Mouse (Mus musculus) hindbrain, embryonic 14.5 days (tissue): ENCODE measurements around the gene Fh1. TPM values are rescaled to one million over a fixed set of nuclear protein-coding genes. Genes with fewer than 3 reads are reported as not detected.

Experiments
- ATAC-seq: fragments of 200-750 bp; cut with Nextera tagmentation; 2 replicates; pipeline ENCODE4 v1.8.0; 2017; ENCODE audit warnings: moderate number of reproducible peaks, mild to moderate bottlenecking, moderate TSS enrichment, moderate library complexity; ENCODE audit not compliant: low FRiP score
- DNase-seq: peaks from one replicate; pipeline ENCODE4 v3.0.0-alpha.2; 2015; ENCODE audit warnings: low spot score
- H3K27ac ChIP-seq: fragments of 300-500 bp; sonication (generic); 2 replicates; pipeline ENCODE4 v1.5.1; 2014; ENCODE audit warnings: mild to moderate bottlenecking, moderate library complexity
- H3K27me3 ChIP-seq: fragments of 300-500 bp; sonication (generic); 2 replicates; pipeline ENCODE4 v1.6.1; 2014; ENCODE audit warnings: mild to moderate bottlenecking, low read length, mixed read lengths; ENCODE audit not compliant: control insufficient read depth, insufficient read depth
- H3K36me3 ChIP-seq: fragments of 300-500 bp; sonication (generic); replicated peaks from 2 replicates; pipeline ENCODE4 v1.6.1; 2014; ENCODE audit not compliant: control insufficient read depth, insufficient read depth
- H3K4me1 ChIP-seq: fragments of 300-500 bp; sonication (generic); replicated peaks from 2 replicates; pipeline ENCODE4 v1.6.1; 2014; ENCODE audit warnings: antibody characterized with exemption, low read length, mixed read lengths; ENCODE audit not compliant: control insufficient read depth, insufficient read depth
- H3K4me2 ChIP-seq: fragments of 300-500 bp; sonication (generic); replicated peaks from 2 replicates; pipeline ENCODE4 v1.6.1; 2014; ENCODE audit warnings: mild to moderate bottlenecking, moderate library complexity
- H3K4me3 ChIP-seq: fragments of 300-500 bp; sonication (generic); replicated peaks from 2 replicates; pipeline ENCODE4 v1.5.1; 2014; ENCODE audit warnings: mild to moderate bottlenecking, low read length
- H3K9ac ChIP-seq: fragments of 300-500 bp; sonication (generic); 2 replicates; pipeline ENCODE4 v1.6.1; 2014
- H3K9me3 ChIP-seq: fragments of 300-500 bp; sonication (generic); 2 replicates; pipeline ENCODE4 v1.6.1; 2016; ENCODE audit warnings: low read length; ENCODE audit not compliant: control insufficient read depth
- WGBS: fragments of 180-500 bp; shearing (Covaris S2); extraction: QIAGEN DNeasy Blood & Tissue Kit; methylation state at CpG from one replicate; pipeline ENCODE4 v1.1.7; 2014; 5-methylcytosine and 5-hydroxymethylcytosine counted together
- polyA plus RNA-seq: library from polyadenylated mRNA; unstranded; fragments of >200 nt; fragmentation: Nextera tagmentation; extraction: Ambion mirVana; gene quantifications from 2 replicates; pipeline ENCODE4 v1.2.1, GENCODE M21; 2014

Fh1 gene
- 114 and 127 TPM in 2 replicates for polyA plus RNA-seq

- peak within 1 kb of the TSS; percentile 89 for H3K9ac ChIP-seq
- no peaks in the 10 kb centered on the region for H3K36me3 ChIP-seq
- H3K4me1 ChIP-seq, result peaks cover 8% of the 10 kb centered on the region
- under 1% methylated on average over 58 of the region's 58 CpGs for WGBS
- no peaks in the 10 kb centered on the region for H3K27me3 ChIP-seq
- H3K4me3 ChIP-seq, result peak within 1 kb of the TSS; percentile 65
- H3K9me3 ChIP-seq, result no peaks in the 10 kb centered on the region
- ATAC-seq (peak; percentile 100), DNase-seq (peak; percentile 97)
- peak within 1 kb of the TSS; percentile 69 for H3K4me2 ChIP-seq
- H3K27ac ChIP-seq, result peak within 1 kb of the TSS; percentile 81
Measured at GRCm38 (mm10) chr1:175625257-175625879, at the start of gene Fh1. Gene Fh1, minus strand, starts transcription at chr1:175625635.

GRCm38 (mm10) chr1:175675116-175675515, 49.7 kb upstream of the Fh1 start:
- no peaks in the 10 kb centered on the region for H3K4me1 ChIP-seq
- no peak for ATAC-seq
- 88% methylated on average over 6 of the region's 6 CpGs for WGBS

GRCm38 (mm10) chr1:175673563-175674325, 48.3 kb upstream of the Fh1 start:
- Histone ChIP-seq H3K9me3 (no peaks in the 10 kb centered on the region), H3K27ac (no peak overlapping the region), H3K4me3 (no peak overlapping the region), H3K4me2 (no peak overlapping the region), H3K4me1 (no peaks in the 10 kb centered on the region), H3K9ac (no peak overlapping the region), H3K27me3 (no peaks in the 10 kb centered on the region), H3K36me3 (no peaks in the 10 kb centered on the region)
- no peak for ATAC-seq
- no peak for DNase-seq
- 87% methylated on average over 7 of the region's 7 CpGs for WGBS

More at GRCm38 (mm10) chr1:175675116-175675515, 49.7 kb upstream of the Fh1 start:
- Histone ChIP-seq H3K4me2 (no peak overlapping the region), H3K9me3 (no peaks in the 10 kb centered on the region), H3K36me3 (no peaks in the 10 kb centered on the region), H3K27ac (no peak overlapping the region), H3K9ac (no peak overlapping the region), H3K27me3 (no peaks in the 10 kb centered on the region), H3K4me3 (no peak overlapping the region)
- DNase-seq, result no peak

GRCm38 (mm10) chr1:175671626-175672025, 46.2 kb upstream of the Fh1 start:
- Histone ChIP-seq H3K27me3 (no peaks in the 10 kb centered on the region), H3K27ac (no peak overlapping the region), H3K4me1 (no peaks in the 10 kb centered on the region), H3K4me3 (no peak overlapping the region), H3K9me3 (no peaks in the 10 kb centered on the region), H3K36me3 (no peaks in the 10 kb centered on the region), H3K9ac (no peak overlapping the region), H3K4me2 (no peak overlapping the region)
- WGBS, result 32% methylated on average over 1 of the region's 1 CpGs
- DNase-seq (no peak), ATAC-seq (no peak)

GRCm38 (mm10) chr1:175670042-175670441, 44.6 kb upstream of the Fh1 start:
- WGBS, result 64% methylated on average over 7 of the region's 7 CpGs
- DNase-seq, result no peak
- Histone ChIP-seq H3K36me3 (no peaks in the 10 kb centered on the region), H3K27ac (no peak overlapping the region), H3K4me2 (no peak overlapping the region), H3K4me3 (no peak overlapping the region), H3K9ac (no peak overlapping the region), H3K4me1 (no peaks in the 10 kb centered on the region), H3K27me3 (no peaks in the 10 kb centered on the region), H3K9me3 (no peaks in the 10 kb centered on the region)
- no peak for ATAC-seq

- ATAC-seq (no peak), DNase-seq (no peak)
- H3K9ac ChIP-seq, result no peak overlapping the region
- no peak overlapping the region for H3K27ac ChIP-seq
- H3K4me1 ChIP-seq, result no peaks in the 10 kb centered on the region
- 87% methylated on average over 3 of the region's 3 CpGs for WGBS
- no peaks in the 10 kb centered on the region for H3K9me3 ChIP-seq
- H3K4me2 ChIP-seq, result no peak overlapping the region
- no peaks in the 10 kb centered on the region for H3K36me3 ChIP-seq
- no peaks in the 10 kb centered on the region for H3K27me3 ChIP-seq
- no peak overlapping the region for H3K4me3 ChIP-seq
Measured at GRCm38 (mm10) chr1:175669456-175669855, 44.0 kb upstream of the Fh1 start.

- H3K9me3 ChIP-seq, result no peaks in the 10 kb centered on the region
- no peak overlapping the region for H3K4me3 ChIP-seq
- no peak overlapping the region for H3K4me2 ChIP-seq
- H3K9ac ChIP-seq, result no peak overlapping the region
- no peak for ATAC-seq
- H3K27ac ChIP-seq, result no peak overlapping the region
- no peaks in the 10 kb centered on the region for H3K27me3 ChIP-seq
- no peaks in the 10 kb centered on the region for H3K4me1 ChIP-seq
- 84% methylated on average over 5 of the region's 5 CpGs for WGBS
- DNase-seq, result peak; percentile 53
- H3K36me3 ChIP-seq, result no peaks in the 10 kb centered on the region
Measured at GRCm38 (mm10) chr1:175668666-175669405, 43.4 kb upstream of the Fh1 start.

GRCm38 (mm10) chr1:175659900-175660299, 34.5 kb upstream of the Fh1 start:
- Histone ChIP-seq H3K36me3 (no peaks in the 10 kb centered on the region), H3K27ac (no peak overlapping the region), H3K4me1 (no peaks in the 10 kb centered on the region), H3K27me3 (no peaks in the 10 kb centered on the region), H3K4me2 (no peak overlapping the region), H3K9ac (no peak overlapping the region), H3K4me3 (no peak overlapping the region), H3K9me3 (no peaks in the 10 kb centered on the region)
- ATAC-seq (no peak), DNase-seq (no peak)
- 90% methylated on average over 4 of the region's 4 CpGs for WGBS

GRCm38 (mm10) chr1:175648615-175649014, 23.2 kb upstream of the Fh1 start:
- DNase-seq (no peak), ATAC-seq (no peak)
- no peaks in the 10 kb centered on the region for H3K27me3 ChIP-seq
- H3K4me1 ChIP-seq, result no peaks in the 10 kb centered on the region
- 97% methylated on average over 4 of the region's 4 CpGs for WGBS
- H3K4me3 ChIP-seq, result no peak overlapping the region
- no peak overlapping the region for H3K27ac ChIP-seq
- no peaks in the 10 kb centered on the region for H3K9me3 ChIP-seq
- no peaks in the 10 kb centered on the region for H3K36me3 ChIP-seq
- H3K9ac ChIP-seq, result no peak overlapping the region
- no peak overlapping the region for H3K4me2 ChIP-seq
